Mouse (Mus musculus): ENCODE results near the gene Ccer2. TPM values are rescaled to one million over a fixed set of nuclear protein-coding genes. Genes with fewer than 3 reads are reported as not detected.

Gene Ccer2
- polyA plus RNA-seq, 1 experiment from 2014 or later = 0.27 TPM

Other genes with a start within 250 kb of the Ccer2 start
- not detected in 2 replicates for gene Ifnl2, start 245.7 kb upstream of the Ccer2 start, polyA plus RNA-seq (2015; fragmentation: Nextera tagmentation; extraction: Ambion mirVana)
- gene Ifnl3, start 233.3 kb upstream of the Ccer2 start, polyA plus RNA-seq (2015; fragmentation: Nextera tagmentation; extraction: Ambion mirVana) = not detected in 2 replicates
- not detected in 2 replicates for gene Sycn, start 215.3 kb upstream of the Ccer2 start, polyA plus RNA-seq (2015; fragmentation: Nextera tagmentation; extraction: Ambion mirVana)
- not detected in 2 replicates for gene Nccrp1, start 208.9 kb upstream of the Ccer2 start, polyA plus RNA-seq (2015; fragmentation: Nextera tagmentation; extraction: Ambion mirVana)
- 24.3 and 25.7 TPM in 2 replicates for gene Samd4b, start 158.0 kb upstream of the Ccer2 start, polyA plus RNA-seq (2015; fragmentation: Nextera tagmentation; extraction: Ambion mirVana)
- 28.9 and 30.0 TPM in 2 replicates for gene Pak4, start 158.0 kb upstream of the Ccer2 start, polyA plus RNA-seq (2015; fragmentation: Nextera tagmentation; extraction: Ambion mirVana)
- gene Acp7, start 124.8 kb upstream of the Ccer2 start, polyA plus RNA-seq (2015; fragmentation: Nextera tagmentation; extraction: Ambion mirVana) = not detected in 2 replicates
- 6.3 TPM in 2 replicates for gene Fbxo27, start 63.3 kb upstream of the Ccer2 start, polyA plus RNA-seq (2015; fragmentation: Nextera tagmentation; extraction: Ambion mirVana)
- 3.3 and 3.8 TPM in 2 replicates for gene Fbxo17, start 39.4 kb upstream of the Ccer2 start, polyA plus RNA-seq (2015; fragmentation: Nextera tagmentation; extraction: Ambion mirVana)
- gene Mrps12, start 14.4 kb upstream of the Ccer2 start, polyA plus RNA-seq (2015; fragmentation: Nextera tagmentation; extraction: Ambion mirVana) = 109 and 113 TPM in 2 replicates
- gene Sars2, start 14.2 kb upstream of the Ccer2 start, polyA plus RNA-seq (2015; fragmentation: Nextera tagmentation; extraction: Ambion mirVana) = 18.5 and 18.6 TPM in 2 replicates
- gene Sirt2, start 10.6 kb downstream of the Ccer2 start, polyA plus RNA-seq (2015; fragmentation: Nextera tagmentation; extraction: Ambion mirVana) = 105 and 109 TPM in 2 replicates
- 59.0 and 62.0 TPM in 2 replicates for gene Nfkbib, start 11.3 kb downstream of the Ccer2 start, polyA plus RNA-seq (2015; fragmentation: Nextera tagmentation; extraction: Ambion mirVana)
- 1.8 and 2.5 TPM in 2 replicates for gene Rinl, start 32.8 kb downstream of the Ccer2 start, polyA plus RNA-seq (2015; fragmentation: Nextera tagmentation; extraction: Ambion mirVana)
- gene Hnrnpl, start 52.4 kb downstream of the Ccer2 start, polyA plus RNA-seq (2015; fragmentation: Nextera tagmentation; extraction: Ambion mirVana) = 231 and 243 TPM in 2 replicates
- gene Ech1, start 69.0 kb downstream of the Ccer2 start, polyA plus RNA-seq (2015; fragmentation: Nextera tagmentation; extraction: Ambion mirVana) = 85.2 and 86.5 TPM in 2 replicates
- gene Lgals4, start 77.7 kb downstream of the Ccer2 start, polyA plus RNA-seq (2015; fragmentation: Nextera tagmentation; extraction: Ambion mirVana) = 4.2 and 4.9 TPM in 2 replicates
- 2.6 and 3.5 TPM in 2 replicates for gene Lgals7, start 107.7 kb downstream of the Ccer2 start, polyA plus RNA-seq (2015; fragmentation: Nextera tagmentation; extraction: Ambion mirVana)
- 0.57 and 0.80 TPM in 2 replicates for gene Capn12, start 125.2 kb downstream of the Ccer2 start, polyA plus RNA-seq (2015; fragmentation: Nextera tagmentation; extraction: Ambion mirVana)
- gene Actn4, start 206.2 kb downstream of the Ccer2 start, polyA plus RNA-seq (2015; fragmentation: Nextera tagmentation; extraction: Ambion mirVana) = 134 TPM in 2 replicates
- gene Eif3k, start 225.7 kb downstream of the Ccer2 start, polyA plus RNA-seq (2015; fragmentation: Nextera tagmentation; extraction: Ambion mirVana) = 303 and 307 TPM in 2 replicates
- 5.5 and 7.7 TPM in 2 replicates for gene Map4k1, start 225.9 kb downstream of the Ccer2 start, polyA plus RNA-seq (2015; fragmentation: Nextera tagmentation; extraction: Ambion mirVana)

All from forebrain, embryonic 15.5 days (tissue).